Mouse (Mus musculus): Measurements from ENCODE around the gene Zfp780b. TPM values are rescaled to one million over a fixed set of nuclear protein-coding genes. Genes with fewer than 3 reads are reported as not detected.
"Not testable (repeated sequence)": the region's sequence is repeated elsewhere in the genome, so short reads cannot be mapped to it uniquely, and the experiment has no call there.

Zfp780b gene
- polyA plus RNA-seq, 1 experiment from 2014 or later, result 25.8 TPM

DNA sequence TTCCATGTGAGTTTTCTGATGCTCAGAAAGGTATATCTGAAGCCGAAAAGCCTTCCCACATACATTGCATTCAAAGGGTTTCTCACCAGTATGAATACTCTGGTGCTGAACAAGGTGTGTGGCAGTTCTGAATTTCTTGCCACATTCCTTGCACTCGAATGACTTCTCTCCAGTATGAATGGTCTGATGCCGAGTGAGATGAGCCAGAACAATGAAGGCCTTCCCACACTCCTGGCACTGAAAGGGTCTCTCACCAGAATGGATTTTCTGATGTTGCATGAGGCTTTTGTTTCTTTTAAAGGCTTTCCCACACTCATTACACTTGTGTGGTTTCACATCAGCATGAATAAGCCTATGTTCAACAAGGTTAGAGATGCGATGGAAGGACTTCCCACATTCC, 68.0 kb downstream of the Zfp780b start:
- not testable (repeated sequence) for ATAC-seq (ENCODE audit: low FRiP score); H3K27me3 ChIP-seq; H3K4me2 ChIP-seq (replicated peaks); H3K27ac ChIP-seq; H3K4me3 ChIP-seq; H3K9ac ChIP-seq; H3K4me1 ChIP-seq
- H3K36me3 ChIP-seq, result peaks cover 47% of the 10 kb centered on the region
- WGBS, result 71% methylated on average over 3 of the region's 4 CpGs
- peaks cover 13% of the 10 kb centered on the region for H3K9me3 ChIP-seq (replicated peaks)

Other genes starting within 250 kb of the Zfp780b start
- gene Zfp60, start 247.8 kb downstream of the Zfp780b start, polyA plus RNA-seq (2016; fragmentation: Nextera tagmentation; extraction: Ambion mirVana), result 101 and 107 TPM in 2 replicates
- gene Zfp626, start 172.0 kb downstream of the Zfp780b start, polyA plus RNA-seq (2016; fragmentation: Nextera tagmentation; extraction: Ambion mirVana), result 2.1 and 2.2 TPM in 2 replicates
- 11.7 and 12.5 TPM in 2 replicates for gene Zfp59, start 140.6 kb downstream of the Zfp780b start, polyA plus RNA-seq (2016; fragmentation: Nextera tagmentation; extraction: Ambion mirVana)
- 2.2 and 3.1 TPM in 2 replicates for gene Zfp607a, start 121.6 kb downstream of the Zfp780b start, polyA plus RNA-seq (2016; fragmentation: Nextera tagmentation; extraction: Ambion mirVana)
- 15.5 and 17.0 TPM in 2 replicates for gene Zfp974, start 49.7 kb downstream of the Zfp780b start, polyA plus RNA-seq (2016; fragmentation: Nextera tagmentation; extraction: Ambion mirVana)
- 6.1 and 7.5 TPM in 2 replicates for gene Zfp850, start 34.9 kb upstream of the Zfp780b start, polyA plus RNA-seq (2016; fragmentation: Nextera tagmentation; extraction: Ambion mirVana)
- 309 and 313 TPM in 2 replicates for gene Psmc4, start 70.9 kb upstream of the Zfp780b start, polyA plus RNA-seq (2016; fragmentation: Nextera tagmentation; extraction: Ambion mirVana)
- 0.31 TPM in 1 of 2 replicates, not detected in the other for gene Fcgbp, start 92.1 kb upstream of the Zfp780b start, polyA plus RNA-seq (2016; fragmentation: Nextera tagmentation; extraction: Ambion mirVana)
- 0.09 and 0.12 TPM in 2 replicates for gene 9530053A07Rik, start 150.3 kb upstream of the Zfp780b start, polyA plus RNA-seq (2016; fragmentation: Nextera tagmentation; extraction: Ambion mirVana)
- 115 and 120 TPM in 2 replicates for gene Fbl, start 190.5 kb upstream of the Zfp780b start, polyA plus RNA-seq (2016; fragmentation: Nextera tagmentation; extraction: Ambion mirVana)
- gene Dyrk1b, start 200.3 kb upstream of the Zfp780b start, polyA plus RNA-seq (2016; fragmentation: Nextera tagmentation; extraction: Ambion mirVana), result 21.5 and 21.7 TPM in 2 replicates

All from hindbrain, embryonic 12.5 days (tissue).